Mouse (Mus musculus): ENCODE data around the gene Asna1. TPM values are rescaled to one million over a fixed set of nuclear protein-coding genes. Genes with fewer than 3 reads are reported as not detected.
A peak's percentile ranks its signal among the peaks of the same experiment; 100 is the strongest.

Asna1 gene
- 31.7 and 41.1 TPM in 2 replicates for polyA plus RNA-seq (2021; fragmentation: Nextera tagmentation)
- long read RNA-seq, experiment 1, transcript Asna1-201 (7 exons, 1,256 nt), result major isoform, 17 of 29 reads
- long read RNA-seq, experiment 1, partial matches to known transcripts, result 5 of 29 reads
- long read RNA-seq, experiment 1, other reads (novel, unspliced or antisense), result 7 of 29 reads
- long read RNA-seq, experiment 2, transcript Asna1-201 (7 exons, 1,256 nt), result major isoform, 67 of 81 reads
- long read RNA-seq, experiment 2, partial matches to known transcripts, result 1 of 81 reads
- long read RNA-seq, experiment 2, other reads (novel, unspliced or antisense), result 13 of 81 reads

DNA sequence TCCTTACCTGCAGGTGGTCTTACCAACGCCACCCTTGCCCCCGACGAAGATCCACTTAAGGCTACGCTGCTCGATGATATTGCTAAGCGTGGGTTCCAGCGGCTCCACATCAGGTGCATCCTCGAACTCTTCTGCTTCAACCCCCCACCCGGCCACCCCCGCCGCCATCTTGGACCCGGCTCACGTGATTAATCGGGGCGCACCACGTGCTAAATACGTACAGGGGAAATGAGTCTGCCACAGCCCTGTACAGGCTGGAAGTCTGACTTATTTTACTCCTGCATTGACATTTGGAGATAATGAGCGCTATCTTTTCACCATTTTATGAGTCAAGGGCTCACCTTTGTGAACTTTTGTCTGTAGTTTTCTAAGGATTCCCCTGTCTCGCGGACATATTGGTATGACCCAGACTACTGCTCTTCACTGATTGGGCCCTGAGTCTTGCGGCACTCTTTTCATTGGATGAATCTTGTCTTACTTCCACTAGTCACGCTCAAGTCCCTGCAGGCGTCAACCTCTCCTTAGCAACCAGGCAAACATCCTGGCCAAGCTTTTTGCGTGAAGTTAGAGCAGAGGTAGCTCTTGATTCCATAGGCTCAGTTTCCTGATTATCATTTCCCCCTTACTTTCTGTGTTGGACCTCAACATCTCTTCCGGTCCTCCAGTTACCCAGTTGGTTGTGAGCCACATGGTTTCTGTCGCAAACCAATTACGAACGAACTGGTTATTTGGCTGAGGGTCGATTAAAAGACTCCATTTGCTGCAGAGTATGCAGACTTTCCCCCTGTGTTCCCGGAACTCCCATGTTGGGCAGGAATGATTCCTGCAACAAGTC, at the start of gene Asna1:
Gene Asna1 (minus strand): TSS at position 184 of the 835 bp plus-strand sequence.

DNA sequence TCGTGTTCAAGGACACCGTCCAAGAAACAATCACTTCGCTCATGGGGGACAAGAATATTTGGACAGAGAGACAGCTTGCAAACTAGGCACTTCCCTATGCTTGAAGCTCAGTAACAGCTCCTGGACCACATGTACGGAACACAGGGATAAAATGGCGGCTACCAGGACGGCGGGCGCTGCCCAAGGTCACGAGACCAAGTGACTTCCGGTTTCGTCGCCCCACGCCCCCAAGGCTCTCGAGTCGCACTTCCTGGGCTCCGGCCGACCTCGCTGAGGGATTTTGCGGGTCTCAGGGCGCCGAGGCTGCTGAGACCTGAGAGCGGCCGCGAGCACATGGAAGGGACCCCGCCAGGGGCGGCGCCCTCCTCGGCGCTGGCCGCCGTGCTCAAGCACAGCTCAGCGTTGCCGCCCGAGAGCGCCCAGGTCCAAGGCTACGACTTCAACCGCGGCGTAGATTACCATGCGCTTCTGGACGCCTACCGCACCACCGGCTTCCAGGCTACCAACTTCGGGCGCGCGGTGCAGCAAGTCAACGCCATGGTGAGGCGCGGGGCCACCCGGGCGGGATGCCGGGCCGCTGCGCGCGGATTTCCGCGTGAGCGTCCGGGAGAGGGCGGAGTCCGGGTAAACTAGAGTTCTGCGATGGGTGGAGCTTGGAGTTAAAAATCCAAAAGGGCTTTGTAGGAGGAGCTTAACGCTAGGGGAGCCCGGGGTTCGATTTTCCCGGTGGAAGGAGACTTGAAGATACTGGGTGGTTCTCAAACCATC, 46.6 kb upstream of the Asna1 start, which contains the start of gene Dhps:
Gene Dhps (plus strand): TSS at position 244 of the 768 bp plus-strand sequence.

DNA sequence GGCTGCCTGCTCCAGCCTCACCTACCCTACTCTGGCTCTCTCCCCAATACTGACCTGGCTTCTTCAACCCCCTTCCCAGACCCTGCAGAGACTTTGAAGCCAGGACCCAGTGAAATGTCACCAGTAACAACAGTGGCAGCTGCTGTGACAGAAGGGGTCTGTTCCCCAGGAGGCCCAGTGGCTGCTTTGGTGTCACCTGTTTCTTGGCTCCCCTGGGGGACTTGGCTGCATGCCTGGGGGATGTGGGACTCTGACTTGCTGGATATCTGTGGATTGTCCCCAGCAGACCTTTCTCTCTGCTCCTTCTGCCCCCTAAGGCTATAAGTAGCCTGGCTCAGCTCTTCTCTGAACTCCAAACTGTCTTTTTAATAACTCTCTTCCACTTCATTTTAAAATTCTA, 42.9 kb upstream of the Asna1 start, which contains the start of gene Gm5741:
Gene Gm5741 (minus strand): TSS at position 1 of the 400 bp plus-strand sequence.

DNA sequence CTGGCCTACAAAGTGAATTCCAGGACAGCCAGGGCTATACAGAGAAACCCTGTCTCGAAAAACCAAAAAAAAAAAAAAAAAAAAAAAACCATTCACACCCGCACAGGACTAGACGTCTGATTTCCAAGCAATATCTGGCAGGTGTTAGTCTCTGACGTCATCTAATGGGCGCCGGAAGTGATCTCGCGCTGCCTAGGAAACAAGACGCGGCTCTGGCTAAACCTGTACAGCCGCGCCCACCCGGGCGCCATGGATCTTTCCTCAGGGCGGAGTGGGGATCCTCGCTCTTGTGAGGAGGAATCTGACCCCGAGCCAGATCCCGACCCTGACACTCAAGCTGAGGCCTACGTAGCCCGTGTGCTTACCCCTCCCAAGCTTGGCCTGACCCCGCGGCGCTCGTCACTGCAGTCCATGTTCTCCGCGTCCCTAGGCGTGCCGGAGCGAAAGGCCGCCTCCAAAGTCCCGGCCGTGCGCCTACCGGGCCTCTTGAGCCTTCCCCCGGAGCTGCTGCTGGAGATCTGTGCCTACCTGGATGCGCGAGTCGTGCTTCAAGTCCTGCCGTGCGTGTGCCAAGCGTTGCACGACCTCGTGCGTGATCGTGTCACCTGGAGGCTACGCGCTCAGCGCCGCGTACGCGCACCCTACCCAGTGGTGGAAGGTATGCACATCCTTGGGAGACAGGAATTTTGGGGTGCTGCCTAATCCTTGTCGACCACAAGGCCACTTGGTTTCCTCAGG, 35.0 kb upstream of the Asna1 start, which contains the start of gene Fbxw9:
Gene Fbxw9 (plus strand): TSS at position 177 of the 738 bp plus-strand sequence.

DNA sequence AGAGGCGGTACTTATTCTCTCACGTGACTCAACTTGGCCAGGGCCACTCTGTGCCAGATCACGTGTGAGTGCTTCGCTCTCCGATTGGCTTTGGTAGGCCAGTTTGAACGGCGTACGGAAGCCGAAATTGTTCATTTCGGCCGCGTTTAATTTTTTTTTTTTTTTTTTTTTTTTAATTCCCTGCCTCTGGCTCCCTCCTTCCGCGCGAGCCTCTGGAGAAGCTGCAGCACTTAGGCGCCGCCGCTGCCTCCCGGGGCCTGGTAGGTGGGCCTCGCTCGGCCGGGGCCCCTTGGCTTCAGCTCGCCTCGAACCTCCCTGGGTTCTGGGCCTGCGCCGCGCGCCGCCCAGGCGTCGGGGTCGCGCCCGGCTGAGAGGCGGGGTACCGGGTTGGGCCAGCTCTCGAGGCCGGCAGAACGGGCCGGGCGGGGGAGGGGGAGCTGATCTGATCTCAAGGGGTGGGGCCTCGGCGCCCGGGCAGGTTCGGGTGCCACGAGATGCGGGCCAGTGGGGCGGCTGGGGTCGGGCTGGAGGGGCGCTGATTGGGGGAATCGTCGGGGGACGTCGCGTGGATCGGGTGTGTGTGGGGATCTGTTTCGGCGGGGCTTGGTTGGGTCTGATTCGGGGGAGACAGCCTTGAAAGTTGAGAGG, 11.8 kb upstream of the Asna1 start, which contains the start of gene Tnpo2:
Gene Tnpo2 (plus strand): TSS at position 198 of the 648 bp plus-strand sequence.

DNA sequence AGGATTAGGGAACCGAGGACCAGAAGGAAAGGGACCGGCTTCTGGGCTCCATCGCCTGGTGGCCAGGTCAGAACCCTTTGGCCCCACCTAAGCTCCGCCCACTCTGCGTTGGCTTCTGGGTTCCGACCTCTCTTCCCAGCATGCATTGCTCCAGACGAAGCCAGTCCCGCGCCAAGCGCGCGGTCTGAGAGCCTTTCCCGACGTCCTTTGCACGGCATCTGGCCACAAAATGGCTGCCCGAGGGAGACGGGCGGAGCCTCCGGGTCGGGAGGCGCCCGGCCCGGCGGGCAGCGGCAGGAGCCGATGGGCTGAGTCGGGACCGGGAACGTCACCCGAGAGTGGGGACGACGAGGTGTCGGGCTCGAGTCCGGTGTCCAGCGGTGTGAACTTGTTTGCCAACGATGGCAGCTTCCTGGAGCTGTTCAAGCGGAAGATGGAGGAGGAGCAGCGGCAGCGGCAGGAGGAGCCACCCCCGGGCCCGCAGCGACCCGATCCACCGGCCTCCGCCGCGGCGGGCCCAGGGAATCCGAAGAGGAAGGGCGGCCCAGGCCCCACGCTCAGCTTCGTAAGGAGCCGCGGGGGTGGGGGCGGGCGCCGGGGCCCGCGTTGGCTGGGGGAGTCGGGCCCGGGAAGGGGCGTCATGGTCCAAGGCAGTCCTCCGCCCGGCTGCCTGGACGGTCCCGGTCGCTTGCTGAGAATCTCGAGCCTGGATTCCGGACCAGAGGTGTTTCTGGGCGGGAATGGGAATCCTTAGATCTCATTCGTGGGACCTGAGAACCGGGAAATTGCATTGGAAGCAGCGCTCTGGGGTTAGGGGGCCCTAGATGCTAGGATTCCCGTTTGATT, 1.8 kb upstream of the Asna1 start, which contains the start of gene Trir:
Gene Trir (plus strand): TSS at position 154 of the 846 bp plus-strand sequence.

DNA sequence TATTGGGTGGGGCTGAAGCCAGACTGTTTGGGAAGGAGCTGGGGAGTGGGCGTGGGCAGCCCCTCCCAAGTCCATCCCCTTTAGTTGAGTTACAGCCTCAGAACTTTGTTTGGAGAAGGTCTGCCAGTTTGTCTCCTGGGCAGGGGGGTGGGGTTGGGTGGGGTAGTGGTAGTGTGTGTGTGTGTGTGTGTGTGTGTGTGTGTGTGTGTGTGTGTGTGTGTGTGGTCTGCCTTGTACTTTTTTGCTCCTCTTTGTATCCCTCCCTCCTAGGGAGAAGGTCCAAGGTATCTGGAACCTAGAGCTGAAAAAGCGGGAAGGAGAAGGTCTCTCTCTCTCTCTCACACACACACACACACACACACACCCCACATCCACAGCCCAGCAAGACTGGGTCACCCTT, 10.7 kb downstream of the Asna1 start, which contains the start of gene Best2:
Gene Best2 (minus strand): TSS at position 101 of the 400 bp plus-strand sequence.

DNA sequence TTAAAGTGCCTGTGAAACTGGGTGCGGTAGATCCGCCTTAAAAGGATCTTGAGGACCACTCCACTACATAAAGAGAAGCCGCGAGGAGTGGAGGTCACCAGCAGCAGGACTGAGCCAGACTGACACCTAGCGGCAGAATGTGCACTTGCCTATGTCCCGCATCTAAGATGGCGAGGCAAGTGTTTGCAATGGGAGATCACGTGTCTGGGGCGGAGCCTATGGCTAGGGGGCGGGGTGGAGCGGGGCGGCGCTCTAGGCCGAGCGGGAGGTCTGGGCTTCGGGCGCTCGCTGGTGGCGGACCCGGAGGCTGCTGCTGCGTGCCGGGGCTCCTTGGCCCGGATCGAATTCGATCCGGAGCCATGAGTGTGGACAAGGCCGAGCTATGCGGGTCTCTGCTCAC, 34.7 kb downstream of the Asna1 start, which contains the start of gene Hook2:
Gene Hook2 (plus strand): TSS at position 255 of the 400 bp plus-strand sequence.

DNA sequence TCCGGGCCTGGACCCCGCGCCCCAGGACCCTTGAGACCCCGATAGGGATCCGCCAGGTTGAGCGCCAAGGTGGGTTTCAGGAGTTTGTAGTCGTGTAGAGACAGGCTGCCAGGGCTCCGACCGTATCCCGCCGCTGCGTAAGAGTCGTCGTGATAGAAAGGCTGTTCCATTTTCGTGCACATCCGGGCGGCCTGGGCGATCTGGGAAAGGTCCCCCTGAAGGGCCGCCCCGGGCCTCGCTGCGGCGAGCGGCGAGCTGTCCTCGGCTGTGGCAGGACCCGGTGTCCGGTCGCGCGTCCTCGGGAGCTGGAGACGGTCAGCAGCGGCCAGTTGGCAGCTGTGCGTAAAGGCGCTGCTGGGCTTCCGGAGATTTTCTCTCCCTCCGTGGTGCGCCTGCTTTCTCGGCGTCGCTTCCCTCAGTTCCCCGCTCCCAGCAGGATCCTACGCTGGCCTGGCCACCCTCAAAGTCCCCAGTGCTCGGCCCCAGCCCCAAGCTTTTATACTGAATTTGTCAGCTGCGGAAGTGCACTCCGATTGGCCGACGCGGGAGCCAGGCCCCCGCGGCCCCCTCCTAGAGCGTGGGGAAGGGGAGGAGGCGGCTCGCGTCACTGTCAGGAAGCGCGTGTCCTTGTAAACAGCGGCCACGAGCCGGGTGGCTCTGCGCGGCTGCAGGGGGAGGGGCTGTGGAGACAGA, 46.7 kb downstream of the Asna1 start, which contains the start of gene Junb:
Gene Junb (minus strand): TSS at position 471 of the 693 bp plus-strand sequence.

DNA sequence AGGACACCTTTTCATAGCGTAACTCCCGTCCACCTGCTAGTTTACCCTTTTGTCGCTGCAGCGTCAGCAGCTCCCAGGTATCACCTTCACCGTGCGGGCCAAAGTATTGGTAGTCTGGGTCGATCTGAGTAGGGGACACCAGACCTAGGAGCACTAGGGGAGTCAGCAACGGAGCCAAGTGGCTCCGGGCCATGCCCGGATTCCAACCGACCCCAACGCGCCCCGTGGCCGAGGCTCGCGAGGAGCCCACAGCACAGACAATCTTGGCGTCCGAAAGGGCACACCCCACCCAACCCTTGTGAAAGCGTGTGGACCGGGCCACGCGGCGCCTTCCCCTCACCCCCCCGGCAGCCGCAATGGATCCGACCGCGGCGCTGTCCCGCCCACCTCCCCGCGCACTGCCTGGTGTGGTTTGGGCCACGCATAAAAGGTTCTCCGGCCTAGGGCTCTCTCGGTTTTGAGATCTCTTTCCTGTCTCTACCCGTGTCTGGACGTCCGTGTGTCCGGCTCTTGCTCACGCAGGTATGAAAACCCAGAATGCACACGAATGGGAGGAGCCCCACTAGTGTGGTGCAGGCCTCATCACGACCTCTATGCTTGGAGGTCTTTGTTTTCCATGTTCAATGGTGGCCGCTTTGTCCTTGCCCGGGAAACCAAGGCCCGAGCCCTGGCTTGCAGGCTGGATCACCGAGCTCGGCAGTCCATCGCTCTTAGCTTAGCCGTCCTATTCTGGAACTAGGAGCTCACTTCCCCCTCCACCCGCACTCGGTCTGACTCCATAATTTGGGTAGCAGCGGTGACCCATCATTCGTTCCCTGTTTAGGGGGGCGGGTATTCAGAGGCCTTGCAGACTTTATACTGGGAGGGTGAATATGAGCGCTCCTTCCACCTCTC, 55.6 kb downstream of the Asna1 start, which contains the start of the genes Gm49661, Prdx2 and Rnaseh2a:
Gene Gm49661 (minus strand): TSS at position 193 of the 894 bp plus-strand sequence.
Gene Prdx2 (plus strand): TSS at position 347 of the 894 bp plus-strand sequence.
Gene Rnaseh2a (minus strand): TSS at position 527 of the 894 bp plus-strand sequence.

Small RNA genes lying within 50 kb of the gene (microRNA-seq; reads per million reads assigned to microRNA genes)
- 2.1 reads per million, percentile 3 among the genes with 10 or more reads in this experiment for gene Mir7070

Other genes starting within 250 kb of the Asna1 start
- 211 and 265 TPM in 2 replicates for gene Nfix, start 224.9 kb downstream of the Asna1 start, polyA plus RNA-seq (2021; fragmentation: Nextera tagmentation)
- 14.6 and 16.6 TPM in 2 replicates for gene Dand5, start 202.5 kb downstream of the Asna1 start, polyA plus RNA-seq (2021; fragmentation: Nextera tagmentation)
- 36.3 and 37.5 TPM in 2 replicates for gene Gadd45gip1, start 193.8 kb downstream of the Asna1 start, polyA plus RNA-seq (2021; fragmentation: Nextera tagmentation)
- 132 and 159 TPM in 2 replicates for gene Rad23a, start 184.6 kb downstream of the Asna1 start, polyA plus RNA-seq (2021; fragmentation: Nextera tagmentation)
- gene Calr, start 178.3 kb downstream of the Asna1 start, polyA plus RNA-seq (2021; fragmentation: Nextera tagmentation), result 92.3 and 126 TPM in 2 replicates
- 21.3 and 22.2 TPM in 2 replicates for gene Farsa, start 168.3 kb downstream of the Asna1 start, polyA plus RNA-seq (2021; fragmentation: Nextera tagmentation)
- gene Syce2, start 153.2 kb downstream of the Asna1 start, polyA plus RNA-seq (2021; fragmentation: Nextera tagmentation), result 18.5 and 21.1 TPM in 2 replicates
- 22.7 and 24.2 TPM in 2 replicates for gene Gcdh, start 131.4 kb downstream of the Asna1 start, polyA plus RNA-seq (2021; fragmentation: Nextera tagmentation)
- 0.15 and 0.30 TPM in 2 replicates for gene Klf1, start 123.4 kb downstream of the Asna1 start, polyA plus RNA-seq (2021; fragmentation: Nextera tagmentation)
- 4.5 and 6.6 TPM in 2 replicates for gene Dnase2a, start 116.7 kb downstream of the Asna1 start, polyA plus RNA-seq (2021; fragmentation: Nextera tagmentation)
- 11.2 and 18.3 TPM in 2 replicates for gene Mast1, start 87.9 kb downstream of the Asna1 start, polyA plus RNA-seq (2021; fragmentation: Nextera tagmentation)
- 0.15 TPM in 1 of 2 replicates, not detected in the other for gene Rtbdn, start 78.3 kb downstream of the Asna1 start, polyA plus RNA-seq (2021; fragmentation: Nextera tagmentation)
- not detected in 2 replicates for gene Gm49661, start 55.8 kb downstream of the Asna1 start, polyA plus RNA-seq (2021; fragmentation: Nextera tagmentation)
- 688 and 751 TPM in 2 replicates for gene Prdx2, start 55.7 kb downstream of the Asna1 start, polyA plus RNA-seq (2021; fragmentation: Nextera tagmentation)
- gene Rnaseh2a, start 55.5 kb downstream of the Asna1 start, polyA plus RNA-seq (2021; fragmentation: Nextera tagmentation), result 45.5 and 52.3 TPM in 2 replicates
- gene Junb, start 46.6 kb downstream of the Asna1 start, polyA plus RNA-seq (2021; fragmentation: Nextera tagmentation), result 142 and 144 TPM in 2 replicates
- 5.0 and 6.2 TPM in 2 replicates for gene Hook2, start 34.7 kb downstream of the Asna1 start, polyA plus RNA-seq (2021; fragmentation: Nextera tagmentation)
- gene Best2, start 10.8 kb downstream of the Asna1 start, polyA plus RNA-seq (2021; fragmentation: Nextera tagmentation), result 0.09 TPM in 1 of 2 replicates, not detected in the other
- gene Trir, start 1.5 kb upstream of the Asna1 start, polyA plus RNA-seq (2021; fragmentation: Nextera tagmentation), result 71.1 and 83.3 TPM in 2 replicates
- gene Tnpo2, start 11.6 kb upstream of the Asna1 start, polyA plus RNA-seq (2021; fragmentation: Nextera tagmentation), result 24.3 and 26.5 TPM in 2 replicates
- gene Fbxw9, start 34.8 kb upstream of the Asna1 start, polyA plus RNA-seq (2021; fragmentation: Nextera tagmentation), result 13.4 and 14.1 TPM in 2 replicates
- gene Gm5741, start 42.7 kb upstream of the Asna1 start, polyA plus RNA-seq (2021; fragmentation: Nextera tagmentation), result not detected in 2 replicates
- 63.7 and 73.4 TPM in 2 replicates for gene Dhps, start 46.5 kb upstream of the Asna1 start, polyA plus RNA-seq (2021; fragmentation: Nextera tagmentation)
- 140 and 142 TPM in 2 replicates for gene Wdr83os, start 55.5 kb upstream of the Asna1 start, polyA plus RNA-seq (2021; fragmentation: Nextera tagmentation)
- gene Wdr83, start 56.0 kb upstream of the Asna1 start, polyA plus RNA-seq (2021; fragmentation: Nextera tagmentation), result 35.6 and 36.8 TPM in 2 replicates
- 20.7 and 26.6 TPM in 2 replicates for gene Man2b1, start 58.0 kb upstream of the Asna1 start, polyA plus RNA-seq (2021; fragmentation: Nextera tagmentation)
- 1.4 and 1.6 TPM in 2 replicates for gene Zfp791, start 97.8 kb upstream of the Asna1 start, polyA plus RNA-seq (2021; fragmentation: Nextera tagmentation)
- gene Cks1brt, start 126.6 kb upstream of the Asna1 start, polyA plus RNA-seq (2021; fragmentation: Nextera tagmentation), result not detected in 2 replicates
- not detected in 2 replicates for gene Olfr371, start 200.7 kb upstream of the Asna1 start, polyA plus RNA-seq (2021; fragmentation: Nextera tagmentation)